Mouse (Mus musculus) forebrain, embryonic 10.5 days (tissue): ENCODE measurements around the gene Adam23. TPM values are rescaled to one million over a fixed set of nuclear protein-coding genes. Genes with fewer than 3 reads are reported as not detected.

Source experiments
- DNase-seq: peaks from one replicate; pipeline ENCODE4 v3.0.0-alpha.2; 2017; ENCODE audit warnings: low spot score; ENCODE audit errors: extremely low spot score
- H3K27ac ChIP-seq: fragments of 300-500 bp; sonication (generic); 2 replicates; pipeline ENCODE4 v1.5.1; 2016; ENCODE audit warnings: mild to moderate bottlenecking
- H3K27me3 ChIP-seq: fragments of 300-500 bp; sonication (generic); 2 replicates; pipeline ENCODE4 v1.6.1; 2016; ENCODE audit warnings: mild to moderate bottlenecking; ENCODE audit not compliant: poor library complexity, severe bottlenecking
- H3K36me3 ChIP-seq: fragments of 300-500 bp; sonication (generic); replicated peaks from 2 replicates; pipeline ENCODE4 v1.6.1; 2016; ENCODE audit warnings: mild to moderate bottlenecking, moderate library complexity
- H3K4me1 ChIP-seq: fragments of 300-500 bp; sonication (generic); 2 replicates; pipeline ENCODE4 v1.6.1; 2016
- H3K4me3 ChIP-seq: fragments of 300-500 bp; sonication (generic); 2 replicates; pipeline ENCODE4 v1.5.1; 2016; ENCODE audit warnings: mild to moderate bottlenecking, moderate library complexity
- H3K9me3 ChIP-seq: fragments of 300-500 bp; sonication (generic); 2 replicates; pipeline ENCODE4 v1.6.1; 2016; ENCODE audit warnings: mild to moderate bottlenecking, moderate library complexity
- WGBS: fragments of 180-500 bp; shearing (Covaris S2); methylation state at CpG from one replicate; pipeline ENCODE4 v1.1.7; 2016; 5-methylcytosine and 5-hydroxymethylcytosine counted together
- polyA plus RNA-seq: library from polyadenylated mRNA; unstranded; fragments of >200 nt; fragmentation: Nextera tagmentation; extraction: Ambion mirVana; gene quantifications from 2 replicates; pipeline ENCODE4 v1.2.1, GENCODE M21; 2016

The Adam23 gene
- polyA plus RNA-seq: 3.6 and 3.7 TPM in 2 replicates

DNA sequence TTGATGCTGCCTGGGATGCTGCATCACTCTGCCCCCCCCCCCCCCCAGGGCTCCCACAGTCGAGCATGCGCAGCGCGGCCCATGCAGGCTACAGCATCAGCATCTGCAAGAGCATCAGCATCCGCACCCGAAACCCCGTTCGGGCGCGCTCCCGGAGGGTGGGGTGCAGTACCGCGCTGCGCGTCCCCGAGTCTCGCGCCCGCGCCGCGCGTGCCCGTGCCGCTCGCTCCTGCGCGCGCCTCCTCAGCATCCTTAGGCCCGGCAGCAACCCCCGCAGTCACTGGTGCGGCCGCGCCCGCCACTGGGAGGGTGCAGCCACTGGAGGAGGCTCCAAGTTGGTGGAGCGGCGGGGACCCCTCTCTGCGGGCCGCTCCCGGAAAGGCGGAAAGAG is at the start of gene Adam23:
Gene Adam23, plus strand, starts transcription at position 236 of the 391 bp plus-strand sequence.
- Histone ChIP-seq H3K27ac (peak within 1 kb of the TSS; percentile 90), H3K9me3 (no peaks in the 10 kb centered on the region), H3K4me1 (peaks cover 17% of the 10 kb centered on the region), H3K4me3 (peak within 1 kb of the TSS; percentile 90), H3K36me3 (no peaks in the 10 kb centered on the region), H3K27me3 (peaks cover 43% of the 10 kb centered on the region)
- DNase-seq: peak; percentile 55
- 0% methylated on average over 41 of the region's 41 CpGs for whole genome bisulfite sequencing

DNA sequence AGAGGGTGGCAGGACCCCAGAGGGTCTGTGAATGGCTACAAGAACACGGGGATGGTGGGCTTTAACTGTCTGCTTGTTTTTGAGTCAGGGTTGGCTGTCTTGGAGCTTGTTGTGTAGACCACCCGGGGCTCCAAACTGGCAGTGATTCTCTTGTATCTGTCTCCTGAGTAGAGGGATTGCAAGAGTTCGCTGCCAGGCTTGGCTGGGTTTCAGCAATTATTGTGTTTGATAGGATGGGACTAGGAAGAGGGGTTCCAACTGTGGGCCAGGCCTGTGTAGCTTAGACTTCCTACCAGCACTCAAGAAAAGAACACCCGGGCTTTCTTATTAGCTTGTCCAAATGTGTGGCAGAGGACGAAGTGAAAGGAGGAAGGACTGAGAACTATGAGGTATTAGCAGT is 44.6 kb upstream of the Adam23 start:
- Histone ChIP-seq H3K27me3 (no peaks in the 10 kb centered on the region), H3K4me1 (no peaks in the 10 kb centered on the region), H3K27ac (no peak overlapping the region), H3K4me3 (no peak overlapping the region), H3K36me3 (no peaks in the 10 kb centered on the region), H3K9me3 (no peaks in the 10 kb centered on the region)
- no peak for DNase-seq
- WGBS: 77% methylated on average over 5 of the region's 5 CpGs

DNA sequence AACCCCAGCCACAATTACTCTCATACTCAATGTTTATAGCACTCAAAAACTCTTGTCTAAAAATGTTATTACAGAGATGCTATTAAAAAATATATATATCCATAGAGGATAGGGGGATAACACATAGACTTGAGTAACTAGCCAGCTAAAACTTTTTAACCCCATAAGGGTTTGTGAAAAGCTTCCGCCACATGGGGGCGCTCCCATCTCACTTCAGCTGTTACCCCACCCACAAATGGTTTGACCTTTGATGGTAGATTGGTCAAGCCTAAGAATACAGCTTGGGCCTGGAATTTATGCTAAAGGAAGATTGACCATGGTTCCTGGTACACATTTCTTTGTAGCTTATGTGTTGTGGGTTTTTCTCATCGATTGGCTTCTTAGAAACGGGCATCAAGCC is 42.1 kb upstream of the Adam23 start:
- Histone ChIP-seq H3K9me3 (no peaks in the 10 kb centered on the region), H3K4me3 (no peak overlapping the region), H3K27ac (no peak overlapping the region), H3K36me3 (no peaks in the 10 kb centered on the region), H3K27me3 (no peaks in the 10 kb centered on the region), H3K4me1 (no peaks in the 10 kb centered on the region)
- DNase-seq: no peak
- 43% methylated on average over 4 of the region's 4 CpGs for WGBS

DNA sequence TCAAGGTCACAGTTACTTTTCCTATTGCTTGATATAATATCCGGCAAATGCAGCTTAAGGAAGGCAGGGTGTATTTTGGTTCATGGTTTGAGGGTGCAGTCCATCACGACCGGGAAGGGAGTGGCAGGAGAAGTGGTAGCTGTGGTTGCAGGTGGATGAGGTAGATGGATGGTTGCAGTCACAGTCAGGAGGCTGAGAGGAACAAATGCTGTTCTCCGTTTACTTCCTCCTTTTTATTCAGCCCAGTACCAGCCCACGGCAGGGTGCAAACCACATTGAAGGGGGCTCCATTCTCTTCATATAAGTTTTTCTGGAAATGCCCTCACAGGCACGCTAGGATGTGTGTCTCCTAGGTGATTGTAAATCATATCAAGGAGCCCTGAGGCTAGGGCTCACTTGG is 37.3 kb upstream of the Adam23 start:
- H3K27me3 ChIP-seq: no peaks in the 10 kb centered on the region
- no peaks in the 10 kb centered on the region for H3K4me1 ChIP-seq
- DNase-seq: no peak
- H3K36me3 ChIP-seq: no peaks in the 10 kb centered on the region
- no peak overlapping the region for H3K4me3 ChIP-seq
- 80% methylated on average over 6 of the region's 6 CpGs for WGBS
- H3K27ac ChIP-seq: no peak overlapping the region
- H3K9me3 ChIP-seq: no peaks in the 10 kb centered on the region

DNA sequence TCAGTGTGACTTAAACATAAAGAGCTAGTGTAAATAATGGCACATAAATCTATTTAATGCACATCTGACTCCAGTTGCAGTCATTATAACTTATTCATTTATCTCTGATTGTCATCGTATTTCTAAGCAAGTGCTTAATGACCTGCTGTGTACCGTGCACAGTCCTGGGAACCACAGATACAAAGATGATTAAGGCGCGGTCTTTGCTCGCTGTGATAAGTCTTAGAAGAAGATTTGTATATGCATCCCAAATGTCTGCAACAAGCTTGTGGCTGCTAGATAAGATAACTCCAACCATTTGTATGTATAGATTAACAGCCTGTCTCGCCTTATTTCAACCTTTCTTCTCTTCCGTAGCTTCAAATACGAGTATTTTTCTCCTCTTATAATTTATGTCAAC is 27.2 kb upstream of the Adam23 start:
- no peaks in the 10 kb centered on the region for H3K27me3 ChIP-seq
- WGBS: 92% methylated on average over 8 of the region's 8 CpGs
- H3K27ac ChIP-seq: no peak overlapping the region
- DNase-seq: no peak
- H3K36me3 ChIP-seq: no peaks in the 10 kb centered on the region
- no peak overlapping the region for H3K4me3 ChIP-seq
- H3K9me3 ChIP-seq: no peaks in the 10 kb centered on the region
- H3K4me1 ChIP-seq: peaks cover 20% of the 10 kb centered on the region

DNA sequence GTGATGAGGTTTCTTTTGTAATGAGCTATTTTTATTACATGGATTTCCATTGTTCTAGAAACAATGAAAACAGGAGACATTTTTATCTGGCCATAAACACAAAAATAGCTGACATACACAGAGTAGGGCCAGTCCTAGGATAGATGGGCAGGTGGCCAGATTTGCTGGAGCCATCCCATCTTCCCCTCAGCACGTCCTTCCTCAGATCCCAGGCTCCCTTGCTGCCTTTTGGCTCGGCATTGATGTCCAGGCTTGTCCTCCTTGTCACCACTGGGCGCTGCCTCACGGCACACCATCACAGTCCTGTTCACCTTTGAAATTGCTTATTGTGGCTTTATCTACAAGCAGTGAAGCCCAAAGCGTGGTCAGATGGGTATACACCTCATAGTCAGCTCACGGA is 15.0 kb upstream of the Adam23 start:
- no peak for DNase-seq
- H3K4me3 ChIP-seq: no peak overlapping the region
- no peaks in the 10 kb centered on the region for H3K27me3 ChIP-seq
- no peak overlapping the region for H3K27ac ChIP-seq
- no peaks in the 10 kb centered on the region for H3K4me1 ChIP-seq
- no peaks in the 10 kb centered on the region for H3K36me3 ChIP-seq
- 81% methylated on average over 6 of the region's 6 CpGs for WGBS
- no peaks in the 10 kb centered on the region for H3K9me3 ChIP-seq

DNA sequence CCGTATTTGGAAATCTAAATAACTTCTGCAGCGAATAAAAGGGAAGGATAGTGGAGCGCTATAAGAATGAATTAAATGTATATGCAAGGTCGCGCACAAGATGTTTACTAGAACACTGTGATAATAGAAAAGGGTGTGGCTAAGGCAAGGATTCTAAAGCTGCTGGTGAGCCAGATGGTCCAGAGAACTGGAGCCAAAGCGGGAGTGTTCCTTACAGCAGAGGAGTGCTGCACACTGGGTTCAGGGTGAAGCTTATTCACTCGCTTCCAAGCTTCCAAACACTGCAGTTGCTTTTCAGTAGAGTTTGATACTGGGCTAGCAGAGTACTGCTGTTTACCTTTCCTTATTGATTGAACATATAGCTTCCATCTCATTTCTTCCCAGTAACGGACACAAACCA is 14.5 kb upstream of the Adam23 start:
- Histone ChIP-seq H3K9me3 (no peaks in the 10 kb centered on the region), H3K4me3 (no peak overlapping the region), H3K27ac (no peak overlapping the region), H3K27me3 (no peaks in the 10 kb centered on the region), H3K4me1 (no peaks in the 10 kb centered on the region), H3K36me3 (no peaks in the 10 kb centered on the region)
- DNase-seq: no peak
- 90% methylated on average over 8 of the region's 8 CpGs for WGBS

DNA sequence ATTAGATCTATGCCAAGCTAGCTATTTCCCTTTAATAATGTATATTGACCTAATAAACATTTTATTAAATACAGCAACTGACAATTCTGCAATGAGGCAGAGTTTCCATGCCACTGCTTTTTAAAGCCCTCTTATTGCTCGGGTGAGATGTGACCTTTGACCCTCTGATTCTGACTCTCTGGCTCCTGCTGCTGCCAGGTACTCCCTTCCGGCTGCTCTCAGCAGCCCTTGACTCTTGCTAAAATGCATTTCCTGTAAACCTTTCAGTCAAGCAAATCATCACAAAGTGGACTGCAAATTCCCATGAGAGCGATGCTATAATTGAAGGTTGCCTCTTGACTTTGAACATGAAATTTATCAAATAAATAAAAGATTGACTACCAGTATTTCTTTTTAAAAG is 13.8 kb upstream of the Adam23 start:
- WGBS: 50% methylated on average over 3 of the region's 3 CpGs
- Histone ChIP-seq H3K27ac (no peak overlapping the region), H3K4me3 (no peak overlapping the region), H3K9me3 (no peaks in the 10 kb centered on the region), H3K27me3 (no peaks in the 10 kb centered on the region), H3K36me3 (no peaks in the 10 kb centered on the region), H3K4me1 (no peaks in the 10 kb centered on the region)
- DNase-seq: no peak

DNA sequence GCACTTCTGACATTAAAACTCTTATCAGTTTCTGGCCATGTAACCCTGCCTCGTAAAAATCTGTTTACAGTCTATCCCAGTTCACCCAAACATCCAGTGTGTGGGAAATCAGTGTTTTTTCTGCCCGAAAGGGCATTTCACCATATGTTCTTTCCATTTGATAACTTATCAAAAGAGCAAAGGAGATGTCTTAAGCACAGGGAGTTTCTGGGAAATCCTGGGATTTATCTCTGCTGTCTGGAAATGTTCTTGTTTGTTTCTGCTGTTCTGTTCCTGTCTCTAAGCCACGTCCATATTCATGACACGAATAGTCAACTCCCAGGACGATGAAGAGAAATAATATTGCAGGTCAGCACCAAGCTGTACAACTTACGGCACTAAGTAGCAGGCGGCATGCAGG is 11.6 kb upstream of the Adam23 start:
- DNase-seq: no peak
- H3K36me3 ChIP-seq: no peaks in the 10 kb centered on the region
- WGBS: 85% methylated on average over 7 of the region's 7 CpGs
- H3K4me3 ChIP-seq: no peak overlapping the region
- no peaks in the 10 kb centered on the region for H3K27me3 ChIP-seq
- H3K9me3 ChIP-seq: no peaks in the 10 kb centered on the region
- no peak overlapping the region for H3K27ac ChIP-seq
- no peaks in the 10 kb centered on the region for H3K4me1 ChIP-seq

DNA sequence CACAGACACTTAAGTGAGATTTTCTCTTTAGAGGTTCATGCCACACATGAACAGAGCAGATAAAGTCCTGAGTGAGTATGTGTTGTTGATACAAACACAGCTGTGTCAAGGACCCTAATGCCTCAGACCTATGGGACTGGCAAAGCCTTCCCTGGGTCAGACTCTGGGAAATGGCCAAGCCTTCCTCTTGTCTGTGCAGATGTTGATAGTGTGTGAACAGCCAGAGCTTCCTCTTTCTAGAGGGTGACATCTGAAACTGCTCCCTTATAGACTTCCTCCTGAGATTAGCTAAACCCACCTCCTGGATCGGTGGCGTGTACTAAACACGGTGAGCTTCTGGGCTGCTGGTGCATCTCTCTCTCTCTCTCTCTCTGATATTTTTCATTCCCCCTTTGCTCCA is 8.2 kb upstream of the Adam23 start:
- no peaks in the 10 kb centered on the region for H3K36me3 ChIP-seq
- no peaks in the 10 kb centered on the region for H3K9me3 ChIP-seq
- 52% methylated on average over 3 of the region's 3 CpGs for WGBS
- H3K4me1 ChIP-seq: no peaks in the 10 kb centered on the region
- H3K27me3 ChIP-seq: no peaks in the 10 kb centered on the region
- no peak overlapping the region for H3K27ac ChIP-seq
- H3K4me3 ChIP-seq: no peak overlapping the region
- no peak for DNase-seq

DNA sequence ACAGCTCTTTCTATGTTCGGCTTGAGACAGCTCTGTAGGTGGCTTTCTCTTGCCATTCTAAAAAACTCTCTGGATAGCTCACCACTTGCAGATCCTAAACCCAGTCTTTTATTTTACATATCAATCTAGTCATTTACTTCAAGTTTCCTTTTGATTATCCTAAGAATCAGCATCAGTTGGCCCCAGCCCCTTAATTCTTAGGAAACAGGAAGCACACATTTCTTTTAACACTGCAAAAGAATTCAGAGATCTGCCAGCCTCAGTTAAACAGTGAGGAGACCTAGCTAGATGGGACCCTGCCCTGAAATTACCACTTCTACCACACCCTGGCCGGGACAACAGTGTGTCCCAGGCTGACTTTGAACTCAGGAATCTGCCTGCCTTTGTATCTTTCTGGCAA is 3.5 kb upstream of the Adam23 start:
- Histone ChIP-seq H3K4me1 (peaks cover 17% of the 10 kb centered on the region), H3K27me3 (peaks cover 28% of the 10 kb centered on the region), H3K36me3 (no peaks in the 10 kb centered on the region), H3K4me3 (no peak overlapping the region), H3K27ac (no peak overlapping the region), H3K9me3 (no peaks in the 10 kb centered on the region)
- DNase-seq: no peak
- WGBS: 73% methylated on average over 2 of the region's 2 CpGs

DNA sequence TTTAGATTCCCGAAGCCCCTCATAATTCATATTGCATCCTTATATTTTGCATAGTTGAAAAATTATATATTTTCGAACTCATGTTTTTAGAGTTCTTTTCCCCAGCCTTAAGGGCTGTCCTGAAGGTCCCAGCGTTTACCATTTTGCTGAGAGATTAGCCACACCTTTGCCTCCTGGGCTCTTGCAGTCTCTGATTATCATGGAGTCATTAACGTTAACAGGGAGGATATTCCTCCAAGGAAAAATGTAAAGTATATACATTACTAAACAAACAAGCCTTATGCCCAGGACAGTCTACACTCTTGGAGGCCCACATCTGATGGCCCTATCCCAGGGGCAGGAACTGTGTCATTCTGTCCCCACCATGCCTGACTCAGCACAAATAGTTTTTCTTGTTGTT is 3.1 kb upstream of the Adam23 start:
- peaks cover 32% of the 10 kb centered on the region for H3K27me3 ChIP-seq
- H3K4me3 ChIP-seq: no peak overlapping the region
- no peak overlapping the region for H3K27ac ChIP-seq
- DNase-seq: no peak
- H3K36me3 ChIP-seq: no peaks in the 10 kb centered on the region
- H3K4me1 ChIP-seq: peaks cover 17% of the 10 kb centered on the region
- 74% methylated on average over 4 of the region's 4 CpGs for WGBS
- no peaks in the 10 kb centered on the region for H3K9me3 ChIP-seq

DNA sequence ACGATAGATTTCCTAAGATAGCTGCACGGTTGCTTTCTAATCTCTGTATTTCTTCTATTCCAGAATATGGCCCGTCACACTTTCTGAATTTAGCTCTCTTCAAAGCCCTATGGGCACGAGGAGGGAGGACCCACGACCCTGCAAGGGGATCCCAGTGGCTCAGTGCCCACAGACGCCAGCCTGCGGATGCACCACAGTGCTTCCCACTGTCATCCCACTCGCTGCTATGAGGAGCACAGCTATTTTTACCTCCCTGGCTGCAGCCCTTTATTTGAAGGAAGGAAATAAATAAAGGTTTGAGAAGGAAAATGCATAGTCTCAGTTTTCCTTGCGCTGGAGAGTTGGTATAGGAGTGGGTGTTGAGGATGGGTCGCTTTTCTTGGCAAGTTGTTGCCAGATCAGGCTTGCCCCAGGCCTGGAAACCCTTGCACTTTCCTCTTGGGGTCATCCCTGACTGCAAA is 512 bp upstream of the Adam23 start:
- no peak for DNase-seq
- H3K27ac ChIP-seq: peak overlapping the region; percentile 90
- peak overlapping the region; percentile 90 for H3K4me3 ChIP-seq
- H3K9me3 ChIP-seq: no peaks in the 10 kb centered on the region
- H3K27me3 ChIP-seq: peaks cover 43% of the 10 kb centered on the region
- H3K4me1 ChIP-seq: peaks cover 17% of the 10 kb centered on the region
- WGBS: 59% methylated on average over 10 of the region's 10 CpGs
- no peaks in the 10 kb centered on the region for H3K36me3 ChIP-seq

DNA sequence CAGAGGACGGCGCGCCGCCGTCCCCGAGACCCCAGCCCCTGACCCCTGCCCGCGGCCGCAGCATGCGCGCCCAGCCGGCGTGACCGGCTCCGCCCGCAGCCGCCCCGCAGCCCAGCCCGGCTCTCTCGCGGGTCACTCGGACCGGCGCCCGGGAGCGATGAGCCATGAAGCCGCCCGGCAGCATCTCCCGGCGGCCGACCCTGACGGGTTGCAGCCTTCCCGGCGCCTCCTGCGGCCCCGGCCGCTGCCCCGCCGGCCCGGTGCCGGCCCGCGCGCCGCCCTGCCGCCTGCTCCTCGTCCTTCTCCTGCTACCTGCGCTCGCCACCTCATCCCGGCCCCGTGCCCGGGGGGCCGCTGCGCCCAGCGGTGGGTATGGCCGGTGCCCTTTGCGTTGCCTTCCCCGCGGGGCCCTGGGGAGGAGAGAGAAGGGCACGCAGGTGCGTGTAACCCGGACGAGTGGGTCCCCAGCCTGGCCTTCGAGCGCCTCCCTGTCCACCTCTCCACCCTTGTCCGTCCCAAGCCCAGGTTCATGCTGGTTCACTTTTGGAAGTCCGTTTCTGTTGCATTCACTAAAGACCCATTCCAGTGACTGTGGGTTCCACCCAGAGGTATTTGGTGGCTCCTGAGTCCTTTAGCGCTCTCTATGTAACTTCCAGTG is 485 bp downstream of the Adam23 start:
- WGBS: under 1% methylated on average over 68 of the region's 68 CpGs
- Histone ChIP-seq H3K27me3 (peaks cover 43% of the 10 kb centered on the region), H3K27ac (peak overlapping the region; percentile 90), H3K9me3 (no peaks in the 10 kb centered on the region), H3K36me3 (no peaks in the 10 kb centered on the region), H3K4me3 (peak overlapping the region; percentile 90), H3K4me1 (peaks cover 17% of the 10 kb centered on the region)
- peak; percentile 36 for DNase-seq
